Mouse (Mus musculus) testis, adult 2 months (tissue): ENCODE results near the gene Plcb1.

Experiments used
- CTCF ChIP-seq: fragments of 200-500 bp; IDR thresholded peaks from 2 replicates; pipeline ENCODE4 v1.5.1; 2012; ENCODE audit warnings: low read depth, mild to moderate bottlenecking, inconsistent platforms, low read length, moderate library complexity; ENCODE audit not compliant: control insufficient read depth, insufficient read depth, insufficient replicate concordance
- POLR2A ChIP-seq: fragments of 200-500 bp; IDR thresholded peaks from 2 replicates; pipeline ENCODE4 v1.6.1; 2012; ENCODE audit warnings: low read depth, mild to moderate bottlenecking, inconsistent platforms, low read length, moderate library complexity; ENCODE audit not compliant: control insufficient read depth

DNA sequence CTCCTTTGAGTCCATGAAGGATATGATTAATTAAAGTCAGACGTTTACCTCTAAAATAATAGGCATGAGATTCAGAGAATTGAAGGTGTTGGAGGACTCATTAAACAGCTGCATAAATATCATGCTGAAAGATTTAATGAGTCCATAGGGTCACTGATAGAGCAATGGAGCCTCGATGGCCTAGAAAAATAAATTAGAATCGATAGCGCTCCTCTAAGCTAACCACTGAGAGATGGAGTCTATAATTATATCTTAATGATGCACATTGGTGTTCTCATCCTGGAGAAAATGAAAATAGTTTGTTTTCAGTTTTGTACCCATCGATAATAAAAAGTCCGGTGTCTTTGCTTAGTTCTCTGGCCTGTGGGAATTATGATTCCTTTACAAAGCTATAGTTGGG, 617.5 kb downstream of the Plcb1 start:
- TF ChIP-seq CTCF (no peak), POLR2A (no peak)
